Mouse (Mus musculus): Measurements from ENCODE around the gene Ddx42. TPM values are rescaled to one million over a fixed set of nuclear protein-coding genes. Genes with fewer than 3 reads are reported as not detected.

The Ddx42 gene
- total RNA-seq, 2 experiments from 2014 or later = 24.3 to 24.7 TPM

DNA sequence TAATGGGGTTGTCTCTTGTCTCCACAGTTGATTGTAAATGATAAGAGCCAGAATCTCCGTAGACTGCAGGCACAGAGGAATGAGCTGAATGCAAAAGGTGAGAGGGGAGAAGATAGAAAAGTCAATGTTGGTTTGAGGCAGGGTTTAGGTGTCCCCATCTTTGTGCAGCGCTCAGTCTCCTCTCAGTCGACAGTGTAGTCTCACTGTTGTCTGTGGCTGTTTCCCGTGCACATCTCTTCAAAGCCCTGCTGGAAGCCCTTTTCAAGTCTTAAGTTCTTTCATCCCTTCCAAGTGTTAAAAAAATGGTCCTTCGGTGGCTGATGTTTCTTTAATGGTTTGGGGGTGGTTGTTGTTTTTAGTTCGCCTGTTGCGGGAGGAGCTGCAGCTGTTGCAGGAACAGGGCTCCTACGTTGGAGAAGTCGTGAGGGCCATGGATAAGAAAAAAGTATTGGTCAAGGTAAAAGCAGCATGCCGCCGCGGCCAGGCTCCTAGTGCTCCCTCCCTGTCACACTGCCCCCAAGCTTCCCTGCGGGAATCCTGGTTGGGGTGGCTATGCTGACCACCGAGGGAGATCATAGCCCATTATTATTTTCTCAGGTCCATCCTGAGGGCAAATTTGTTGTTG lies 44.2 kb downstream of the Ddx42 start:
- TF ChIP-seq CTCF (IDR thresholded peaks at IDR 0.05) = no peak
- intact Hi-C loops (cut with DNase I) = no loop called here

DNA sequence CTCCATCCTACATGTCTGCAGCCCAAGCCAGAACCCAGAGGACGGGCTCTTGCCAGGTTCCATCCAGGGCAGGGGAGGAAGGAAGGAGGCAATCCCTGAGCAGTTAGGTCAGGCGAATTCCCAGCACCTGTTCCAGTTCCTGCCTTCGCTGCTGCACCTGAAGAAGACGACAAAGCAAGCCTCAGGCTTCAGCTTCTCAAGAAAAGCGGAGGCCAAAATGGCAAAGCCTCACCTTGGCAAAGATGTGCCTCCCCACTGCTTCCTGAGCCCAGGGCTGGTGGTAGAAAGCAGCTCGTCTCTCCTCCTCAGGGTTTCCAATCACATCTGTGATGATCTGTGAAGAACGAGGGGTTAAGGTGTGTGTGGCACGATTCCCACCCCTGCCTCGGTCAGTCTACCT lies 47.2 kb downstream of the Ddx42 start:
- DNase-seq = no peak
- TF ChIP-seq CTCF (IDR thresholded peaks at IDR 0.05) = no peak
- no peak overlapping the region for H3K4me3 ChIP-seq
- intact Hi-C loops (cut with DNase I) = no loop called here
- peak overlapping the region; percentile 17; the same call in 1 of the 2 replicates for H3K27ac ChIP-seq

More for the DNA sequence above, 44.2 kb downstream of the Ddx42 start:
- DNase-seq = no peak
- no peak overlapping the region for H3K27ac ChIP-seq
- H3K4me3 ChIP-seq = no peak overlapping the region

- DNase-seq = no peak
- no peak for TF ChIP-seq CTCF (IDR thresholded peaks at IDR 0.05)
- H3K27ac ChIP-seq = no peak overlapping the region
- intact Hi-C loops (cut with DNase I) = no loop called here
- no peak overlapping the region for H3K4me3 ChIP-seq
These were observed 48.3 kb downstream of the Ddx42 start for GRCm38 (mm10) chr11:106264988-106265387.

GRCm38 (mm10) chr11:106265570-106265969 lies 48.8 kb downstream of the Ddx42 start:
- no peak for DNase-seq
- no peak for TF ChIP-seq CTCF (IDR thresholded peaks at IDR 0.05)
- intact Hi-C loops (cut with DNase I) = no loop called here
- Histone ChIP-seq H3K27ac (no peak overlapping the region), H3K4me3 (no peak overlapping the region)

DNA sequence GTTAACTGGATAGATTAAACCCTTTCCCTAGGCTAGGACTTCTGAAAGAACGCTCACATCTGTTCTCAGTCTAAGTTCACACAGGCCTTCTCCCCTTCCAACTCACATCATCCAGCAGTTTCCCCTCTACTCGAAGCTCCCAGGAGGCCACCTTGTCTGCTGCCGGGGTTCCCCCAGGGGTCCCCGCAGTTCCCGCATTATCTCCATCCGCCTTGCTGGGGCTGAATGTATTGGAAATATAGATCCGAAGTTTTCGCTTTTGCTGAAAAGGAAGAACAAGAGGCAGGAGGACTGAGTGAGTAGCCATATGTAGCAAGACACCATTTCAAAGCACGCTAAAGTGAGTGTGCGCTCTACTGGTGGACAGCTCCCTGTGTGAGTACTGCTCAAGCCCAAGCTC lies 49.7 kb downstream of the Ddx42 start:
- no peak overlapping the region for H3K4me3 ChIP-seq
- TF ChIP-seq CTCF (IDR thresholded peaks at IDR 0.05) = no peak
- DNase-seq = no peak
- intact Hi-C loops (cut with DNase I) = no loop called here
- peak overlapping the region; percentile 99 for H3K27ac ChIP-seq

- peak overlapping the region; percentile 61 for H3K4me3 ChIP-seq
- peak overlapping the region; percentile 99 for H3K27ac ChIP-seq
- peak; percentile 70 for DNase-seq
- no peak for TF ChIP-seq CTCF (IDR thresholded peaks at IDR 0.05)
- intact Hi-C loops (cut with DNase I) = no loop called here
These were observed 50.7 kb downstream of the Ddx42 start for GRCm38 (mm10) chr11:106267311-106267852.

- TF ChIP-seq CTCF (IDR thresholded peaks at IDR 0.05) = no peak
- intact Hi-C loops (cut with DNase I) = no loop called here
- no peak for DNase-seq
- H3K4me3 ChIP-seq = peak overlapping the region; percentile 61
- H3K27ac ChIP-seq = peak overlapping the region; percentile 99
These were observed 51.1 kb downstream of the Ddx42 start for GRCm38 (mm10) chr11:106267871-106268270.

GRCm38 (mm10) chr11:106268326-106269059 lies 51.8 kb downstream of the Ddx42 start:
- intact Hi-C loops (cut with DNase I) = no loop called here

DNA sequence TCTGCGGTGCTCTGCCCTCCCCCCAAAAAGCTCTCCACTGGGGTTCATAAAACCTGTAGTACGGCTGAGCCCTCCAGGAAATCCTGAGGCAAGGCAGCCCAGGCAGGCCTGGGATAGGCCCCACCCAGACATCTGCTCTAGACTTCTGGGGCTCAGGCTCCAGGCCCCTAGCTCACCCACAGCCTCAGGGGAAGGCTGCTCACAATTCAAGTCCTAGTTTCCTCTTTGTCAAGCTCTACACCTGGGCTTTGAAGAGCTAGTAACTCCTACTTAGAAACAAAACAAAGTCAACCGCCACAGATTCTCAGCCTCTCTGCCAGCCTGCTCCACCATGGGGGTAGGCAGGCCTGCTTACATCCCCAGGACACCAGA lies 52.3 kb downstream of the Ddx42 start:
- TF ChIP-seq CTCF (IDR thresholded peaks at IDR 0.05) = no peak
- peak; percentile 59 for DNase-seq
- H3K27ac ChIP-seq = peak overlapping the region; percentile 99
- intact Hi-C loops (cut with DNase I) = no loop called here
- peak overlapping the region; percentile 61 for H3K4me3 ChIP-seq

More at GRCm38 (mm10) chr11:106268326-106269059, 51.8 kb downstream of the Ddx42 start:
- TF ChIP-seq CTCF (IDR thresholded peaks at IDR 0.05) = no peak
- DNase-seq = peak; percentile 94
- Histone ChIP-seq H3K4me3 (peak overlapping the region; percentile 61), H3K27ac (peak overlapping the region; percentile 99)

DNA sequence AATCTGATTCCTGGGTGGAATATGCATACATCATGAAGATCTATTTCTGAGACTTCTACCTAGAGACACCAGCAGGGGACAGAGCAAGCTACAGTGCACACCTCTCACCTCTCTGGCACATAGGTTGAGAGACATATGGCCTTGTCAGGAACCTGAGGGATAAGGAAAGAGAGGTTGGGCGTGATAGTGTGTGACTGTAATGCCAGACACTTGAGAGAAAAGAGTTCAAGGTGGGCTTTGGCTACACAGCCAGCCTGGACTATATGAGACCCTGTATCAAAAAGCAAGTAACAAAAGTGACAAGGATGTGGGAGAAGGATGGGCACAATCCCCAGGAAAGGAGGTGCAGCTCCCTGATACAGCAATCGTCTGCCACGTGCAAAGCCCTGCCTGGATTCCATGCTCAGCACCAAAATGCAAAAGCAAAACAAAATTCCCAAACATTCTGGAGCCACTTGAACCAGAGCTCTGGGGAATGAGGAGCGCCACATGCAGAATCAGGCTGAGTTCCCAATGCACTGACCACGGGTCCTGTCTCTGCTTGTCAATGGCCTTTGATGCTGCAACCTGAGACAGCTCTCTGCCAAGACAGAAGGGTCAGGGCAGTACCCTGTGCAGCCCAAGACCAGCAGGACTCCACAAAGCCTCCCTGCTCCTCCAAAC lies 54.5 kb downstream of the Ddx42 start:
- no peak for TF ChIP-seq CTCF (IDR thresholded peaks at IDR 0.05)
- peak overlapping the region; percentile 99 for H3K4me3 ChIP-seq
- intact Hi-C loops (cut with DNase I) = loop anchor here (5.0 to 10.0 kb wide), 2 partner anchors 54 to 214 kb away; partner anchors contain the start of genes Ccdc47, Ddx42 and Ern1
- H3K27ac ChIP-seq = peak overlapping the region; percentile 99
- DNase-seq = peak; percentile 46

DNA sequence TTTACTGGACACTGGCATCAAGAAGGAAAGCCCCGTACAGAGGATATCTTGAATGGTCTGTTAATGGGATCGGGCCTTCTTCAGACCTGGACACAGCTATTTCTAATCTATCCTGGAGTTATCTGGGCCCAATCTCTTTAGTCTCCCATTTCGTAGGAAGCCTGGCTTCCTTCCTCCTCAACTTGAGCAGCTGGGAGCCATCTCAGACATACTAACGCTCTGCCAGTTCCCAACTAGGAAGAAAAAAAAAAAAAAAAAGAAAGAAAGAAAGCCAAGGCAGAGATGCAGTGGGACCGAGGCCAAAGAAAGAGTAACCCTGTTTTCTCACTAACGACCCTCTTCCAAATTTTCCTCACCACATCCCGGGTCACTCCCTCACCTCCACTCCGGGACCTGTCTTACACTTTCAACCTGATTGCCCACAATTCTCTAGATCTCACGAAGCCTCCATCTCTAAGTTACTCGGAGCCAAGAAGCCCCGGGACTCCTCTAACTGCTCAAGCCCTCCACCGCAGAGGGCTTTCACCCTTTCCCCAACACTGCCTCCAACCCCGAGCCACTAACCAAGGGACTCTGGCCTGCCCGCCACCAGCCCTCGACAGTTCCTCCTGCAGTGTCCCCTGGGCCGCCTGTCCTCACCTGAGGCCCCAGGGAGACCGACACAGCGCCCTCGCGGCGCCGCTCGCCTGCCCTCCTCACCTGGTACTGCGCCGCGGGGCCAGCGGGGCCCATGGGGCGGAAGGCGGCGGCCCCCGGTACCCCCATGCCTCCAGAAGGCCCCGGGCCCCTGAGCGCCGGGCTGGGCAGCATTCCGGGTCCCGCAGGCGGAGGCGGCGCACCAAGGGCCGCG lies 55.3 kb downstream of the Ddx42 start:
- TF ChIP-seq CTCF (IDR thresholded peaks at IDR 0.05) = no peak
- peak overlapping the region; percentile 99 for H3K4me3 ChIP-seq
- intact Hi-C loops (cut with DNase I) = loop anchor here (5.0 to 10.0 kb wide), 2 partner anchors 55 to 213 kb away; partner anchors contain the start of genes Ccdc47, Ddx42 and Ern1
- DNase-seq = peak; percentile 28
- peak overlapping the region; percentile 99 for H3K27ac ChIP-seq

Measured in gastrocnemius, adult 2 months (tissue).